Comparison of ENCODE assay signal across 9 mouse cellular contexts in the genomic region with DNA sequence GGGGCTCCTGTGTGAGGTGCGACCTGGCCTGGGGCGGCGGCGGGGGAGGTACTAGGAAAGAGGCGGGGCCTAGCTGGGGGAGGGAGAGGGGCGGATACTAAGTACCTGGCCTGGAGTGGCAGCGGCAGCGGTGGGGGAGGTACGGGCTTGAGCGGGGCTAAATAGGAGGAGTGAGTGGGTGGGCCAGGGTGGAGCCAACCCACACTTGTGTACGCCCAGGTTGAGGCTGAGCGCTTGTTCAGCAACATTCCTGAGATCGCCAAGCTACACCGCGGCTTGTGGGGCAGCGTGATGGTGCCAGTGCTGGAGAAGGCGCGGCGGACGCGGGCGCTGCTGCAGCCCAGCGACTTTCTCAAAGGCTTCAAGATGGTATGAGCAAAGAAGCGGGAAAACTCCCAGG. TPM values are rescaled to one million over a fixed set of nuclear protein-coding genes. Genes with fewer than 3 reads are reported as not detected.
DNase-seq lines count a peak whose midpoint lies in the region; ATAC-seq and TF ChIP-seq lines count a peak whose summit lies in the region.
"Had no signal": no experiment of that assay in that cellular context is flagged by ENCODE, and none has a peak within 500 bp of the region (broad histone marks: within the 10 kb centered on the region; RNA-seq: fewer than 3 reads in every experiment).

No protein-coding gene starts in this region.

- H3K27ac ChIP-seq in left cerebral cortex, adult 2 months = peak overlapping the region; percentile 44; the same call in 1 of the 2 replicates
- H3K27ac ChIP-seq in embryonic fibroblast, embryonic 13.5 days (ENCODE audit: insufficient read depth, low read length) = no peak overlapping the region
- peak overlapping the region; percentile 98 for H3K27ac ChIP-seq in kidney, embryonic 15.5 days

- no peaks in the 10 kb centered on the region for H3K9me3 ChIP-seq in kidney, embryonic 15.5 days (replicated peaks)

- peak overlapping the region; percentile 33 for H3K9ac ChIP-seq in kidney, embryonic 15.5 days

- no peaks in the 10 kb centered on the region for H3K27me3 ChIP-seq in kidney, embryonic 15.5 days

- no peak for TF ChIP-seq CTCF in left cerebral cortex, adult 2 months (IDR thresholded peaks at IDR 0.05)
- TF ChIP-seq CTCF in embryonic fibroblast, embryonic 13.5 days (IDR thresholded peaks at IDR 0.05; ENCODE audit: borderline replicate concordance, insufficient read depth, low read length) = no peak

- peak; percentile 88 for ATAC-seq in kidney, embryonic 15.5 days (replicated peaks; ENCODE audit: low FRiP score)

- no peak for DNase-seq in left cerebral cortex, adult 2 months (ENCODE audit: extremely low spot score in 1 of 2, low spot score in 2 of 2)
- DNase-seq in left cerebral cortex, postnatal 25 days (ENCODE audit: low spot score in 2 of 2) = no peak
- DNase-seq in lung, postnatal 10 days = peak; percentile 83
- DNase-seq in urinary bladder, postnatal 10 days (ENCODE audit: low spot score) = peak; percentile 48
- DNase-seq in layer of hippocampus, postnatal 25 days (ENCODE audit: extremely low spot score in 1 of 2, low spot score in 1 of 2) = no peak
- no peak for DNase-seq in cerebellum, adult 8-10 months

- peaks cover 84% of the 10 kb centered on the region for H3K36me3 ChIP-seq in kidney, embryonic 15.5 days

- WGBS in kidney, embryonic 15.5 days = 14% methylated on average over 24 of the region's 24 CpGs

- peak overlapping the region; percentile 71 for H3K4me2 ChIP-seq in kidney, embryonic 15.5 days

- peak overlapping the region; percentile 21; the same call in 1 of the 2 replicates for H3K4me3 ChIP-seq in left cerebral cortex, adult 2 months
- peak overlapping the region; percentile 26 for H3K4me3 ChIP-seq in embryonic fibroblast, embryonic 13.5 days (ENCODE audit: insufficient read depth, low read length)
- H3K4me3 ChIP-seq in kidney, embryonic 15.5 days (replicated peaks) = peak overlapping the region; percentile 43

- intact Hi-C loops in left cerebral cortex, adult 2 months (cut with DNase I) = no loop called here
- intact Hi-C loops in left cerebral cortex, postnatal 25 days (cut with DNase I) = no loop called here

- H3K4me1 ChIP-seq in embryonic fibroblast, embryonic 13.5 days (ENCODE audit: control insufficient read depth, insufficient read depth, low read length) = peaks cover 3% of the 10 kb centered on the region; the same call in 1 of the 2 replicates
- H3K4me1 ChIP-seq in kidney, embryonic 15.5 days = peaks cover 39% of the 10 kb centered on the region

- no peak for TF ChIP-seq POLR2A in embryonic fibroblast, embryonic 13.5 days (IDR thresholded peaks at IDR 0.05; ENCODE audit: low read depth, low read length)

RNA-seq across cellular contexts. Expression of gene Tnfrsf25, which starts 8.2 kb away (rescaled TPM):
- 10 to 100 TPM; 16.4 to 28.6 TPM for total RNA-seq in left cerebral cortex, adult 2 months (2021)
- total RNA-seq in left cerebral cortex, postnatal 25 days (2021) = 10 to 100 TPM; 13.5 to 18.0 TPM
- polyA plus RNA-seq in embryonic fibroblast, embryonic 13.5 days (2011; ENCODE audit: insufficient read length, low read depth, missing spikeins) = 1.9 TPM in 1 of 2 replicates, not detected in the other
- 1.5 and 2.4 TPM in 2 replicates for polyA plus RNA-seq in kidney, embryonic 15.5 days (2015; fragmentation: Nextera tagmentation; extraction: Ambion mirVana)
- 10 to 100 TPM; 26.4 to 42.6 TPM for total RNA-seq in layer of hippocampus, postnatal 25 days (2021)

RNA-seq across cellular contexts. Expression of gene Plekhg5, which starts 35.2 kb away (rescaled TPM):
- total RNA-seq in left cerebral cortex, adult 2 months (2021) = 100 to 1,000 TPM in 1 of 2 experiments, 10 to 100 TPM in 1; 89.1 to 101 TPM
- total RNA-seq in left cerebral cortex, postnatal 25 days (2021) = 10 to 100 TPM; 72.1 to 93.5 TPM
- polyA plus RNA-seq in embryonic fibroblast, embryonic 13.5 days (2011; ENCODE audit: insufficient read length, low read depth, missing spikeins) = 5.1 and 8.8 TPM in 2 replicates
- 19.8 and 20.9 TPM in 2 replicates for polyA plus RNA-seq in kidney, embryonic 15.5 days (2015; fragmentation: Nextera tagmentation; extraction: Ambion mirVana)
- total RNA-seq in layer of hippocampus, postnatal 25 days (2021) = 100 to 1,000 TPM; 128 to 173 TPM

RNA-seq across cellular contexts. Expression of gene Espn, which starts 44.7 kb away (rescaled TPM):
- total RNA-seq in left cerebral cortex, adult 2 months (2021) = 1 to 10 TPM; 2.1 to 2.6 TPM
- total RNA-seq in left cerebral cortex, postnatal 25 days (2021) = 1 to 10 TPM in 1 of 2 experiments, under 1 TPM in 1; 0.73 to 1.2 TPM
- 0.56 and 0.68 TPM in 2 replicates for polyA plus RNA-seq in embryonic fibroblast, embryonic 13.5 days (2011; ENCODE audit: insufficient read length, low read depth, missing spikeins)
- 25.5 and 28.1 TPM in 2 replicates for polyA plus RNA-seq in kidney, embryonic 15.5 days (2015; fragmentation: Nextera tagmentation; extraction: Ambion mirVana)
- total RNA-seq in layer of hippocampus, postnatal 25 days (2021) = 1 to 10 TPM; 1.3 to 1.4 TPM

RNA-seq across cellular contexts. Expression of gene Hes2, which starts 51.2 kb away (rescaled TPM):
- total RNA-seq in left cerebral cortex, adult 2 months (2021) = not detected
- not detected for total RNA-seq in left cerebral cortex, postnatal 25 days (2021)
- polyA plus RNA-seq in embryonic fibroblast, embryonic 13.5 days (2011; ENCODE audit: insufficient read length, low read depth, missing spikeins) = not detected in 2 replicates
- polyA plus RNA-seq in kidney, embryonic 15.5 days (2015; fragmentation: Nextera tagmentation; extraction: Ambion mirVana) = 0.08 and 0.17 TPM in 2 replicates
- not detected for total RNA-seq in layer of hippocampus, postnatal 25 days (2021)
- total RNA-seq: adrenal gland, adult 18-20 months had no signal

Comparison
In these comparisons a context has a peak if more than half of its experiments do, and no peak if none do; other contexts are left out.
1. DNase-seq: peak in lung, postnatal 10 days (single experiment) and urinary bladder, postnatal 10 days (single experiment); none in left cerebral cortex, adult 2 months (0 of 2), left cerebral cortex, postnatal 25 days (0 of 2), layer of hippocampus, postnatal 25 days (0 of 2) and cerebellum, adult 8-10 months (single experiment).
2. Peak in every context shown above with its lines, with median percentiles within 50 percentile points of each other: H3K4me3 ChIP-seq.